Mouse (Mus musculus): ENCODE measurements around the gene Elf3. TPM values are rescaled to one million over a fixed set of nuclear protein-coding genes. Genes with fewer than 3 reads are reported as not detected.
"Not testable (repeated sequence)": the region's sequence is repeated elsewhere in the genome, so short reads cannot be mapped to it uniquely, and the experiment has no call there.

Elf3 gene
- polyA plus RNA-seq, 1 experiment, result not detected

GRCm38 (mm10) chr1:135259128-135259436, 714 bp upstream of the Elf3 start:
- no peak for TF ChIP-seq POLR2A (IDR thresholded peaks at IDR 0.05; ENCODE audit: control insufficient read depth, low read depth, low read length)
- peak; percentile 46; the same call in 1 of the 2 replicates for TF ChIP-seq CTCF (IDR thresholded peaks at IDR 0.05; ENCODE audit: control insufficient read depth, insufficient read depth, insufficient replicate concordance, low read depth, low read length)
- no peak overlapping the region for H3K27ac ChIP-seq (ENCODE audit: control insufficient read depth, insufficient read depth, low read depth, low read length)
- H3K27me3 ChIP-seq (ENCODE audit: control insufficient read depth, insufficient read depth, low read length), result no peaks in the 10 kb centered on the region
- peaks cover 10% of the 10 kb centered on the region for H3K4me1 ChIP-seq (ENCODE audit: control insufficient read depth, insufficient read depth, low read length)
- peak overlapping the region; percentile 44 for H3K4me3 ChIP-seq (ENCODE audit: control insufficient read depth, low read depth, low read length)
- H3K36me3 ChIP-seq (ENCODE audit: control insufficient read depth, insufficient read depth, low read length), result no peaks in the 10 kb centered on the region

DNA sequence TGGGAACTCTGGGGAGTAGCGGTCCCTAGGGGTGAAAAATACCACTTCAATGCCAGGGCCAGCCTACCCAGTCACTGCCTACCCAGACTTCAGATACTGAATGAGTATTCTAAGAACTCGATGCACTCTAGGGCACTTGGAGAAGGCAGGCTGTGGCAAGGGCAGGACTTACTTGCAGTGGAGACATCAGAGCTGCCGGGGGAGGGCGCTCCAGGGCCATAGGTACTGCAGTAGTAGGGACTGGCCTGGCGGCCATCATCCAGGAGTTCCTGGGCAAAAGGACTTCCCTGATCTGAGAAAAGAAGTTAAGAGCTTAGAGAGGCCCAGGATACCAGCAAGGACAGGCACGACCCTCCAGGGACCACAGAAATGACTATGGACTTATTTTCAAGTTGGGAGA, 2.1 kb downstream of the Elf3 start:
- no peak overlapping the region for H3K27ac ChIP-seq (ENCODE audit: control insufficient read depth, insufficient read depth, low read depth, low read length)
- no peak for TF ChIP-seq POLR2A (IDR thresholded peaks at IDR 0.05; ENCODE audit: control insufficient read depth, low read depth, low read length)
- TF ChIP-seq CTCF (IDR thresholded peaks at IDR 0.05; ENCODE audit: control insufficient read depth, insufficient read depth, insufficient replicate concordance, low read depth, low read length), result 0 out of 2 replicates have a peak, but pooled peaks have one; percentile 23
- no peaks in the 10 kb centered on the region for H3K27me3 ChIP-seq (ENCODE audit: control insufficient read depth, insufficient read depth, low read length)
- H3K4me1 ChIP-seq (ENCODE audit: control insufficient read depth, insufficient read depth, low read length), result peaks cover 10% of the 10 kb centered on the region
- H3K36me3 ChIP-seq (ENCODE audit: control insufficient read depth, insufficient read depth, low read length), result no peaks in the 10 kb centered on the region
- no peak overlapping the region for H3K4me3 ChIP-seq (ENCODE audit: control insufficient read depth, low read depth, low read length)

DNA sequence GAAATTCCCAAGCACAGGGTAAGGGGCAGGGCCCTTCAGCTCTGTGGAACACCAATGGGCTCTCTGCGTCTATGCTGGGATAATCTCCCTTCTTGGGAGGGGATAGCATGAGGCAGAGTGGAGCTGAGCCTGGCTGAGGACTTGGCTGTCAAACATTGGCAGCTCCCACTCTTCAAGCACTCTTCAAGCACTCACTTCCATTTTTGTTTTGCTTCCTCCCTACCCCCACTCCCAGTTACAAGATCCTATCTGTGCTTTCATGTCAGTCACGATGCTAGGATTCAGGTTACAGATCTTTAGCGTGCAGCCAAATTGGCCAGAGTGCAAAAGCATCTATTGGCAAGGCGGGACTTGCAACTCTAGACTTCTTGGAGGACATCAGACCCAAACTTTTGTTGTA, 5.5 kb downstream of the Elf3 start:
- H3K27me3 ChIP-seq (ENCODE audit: control insufficient read depth, insufficient read depth, low read length), result no peaks in the 10 kb centered on the region
- H3K27ac ChIP-seq (ENCODE audit: control insufficient read depth, insufficient read depth, low read depth, low read length), result no peak overlapping the region
- no peak overlapping the region for H3K4me3 ChIP-seq (ENCODE audit: control insufficient read depth, low read depth, low read length)
- H3K36me3 ChIP-seq (ENCODE audit: control insufficient read depth, insufficient read depth, low read length), result no peaks in the 10 kb centered on the region
- TF ChIP-seq POLR2A (IDR thresholded peaks at IDR 0.05; ENCODE audit: control insufficient read depth, low read depth, low read length) (no peak), CTCF (IDR thresholded peaks at IDR 0.05; ENCODE audit: control insufficient read depth, insufficient read depth, insufficient replicate concordance, low read depth, low read length) (no peak)
- H3K4me1 ChIP-seq (ENCODE audit: control insufficient read depth, insufficient read depth, low read length), result peaks cover 6% of the 10 kb centered on the region

DNA sequence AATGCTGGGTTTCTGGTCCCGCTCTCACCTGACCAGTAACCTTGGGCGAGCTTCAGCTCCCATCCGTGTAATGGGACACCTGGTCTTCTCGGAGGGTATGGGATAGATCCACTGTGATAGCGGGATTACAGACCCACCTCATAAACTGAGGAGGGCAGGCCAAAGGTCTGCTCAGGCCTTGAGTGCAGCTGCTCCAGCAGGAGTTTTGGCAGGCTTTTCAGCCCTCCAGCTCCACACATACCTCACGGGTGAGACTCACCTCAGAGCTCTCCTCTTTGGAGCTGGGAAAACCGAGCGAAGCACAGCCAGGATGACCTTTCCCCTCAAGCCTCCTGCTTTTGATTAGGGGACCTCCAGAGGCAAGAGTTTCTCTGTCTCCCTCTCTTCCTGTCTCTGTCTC, 7.0 kb downstream of the Elf3 start:
- TF ChIP-seq POLR2A (IDR thresholded peaks at IDR 0.05; ENCODE audit: control insufficient read depth, low read depth, low read length) (no peak), CTCF (IDR thresholded peaks at IDR 0.05; ENCODE audit: control insufficient read depth, insufficient read depth, insufficient replicate concordance, low read depth, low read length) (no peak)
- H3K4me3 ChIP-seq (ENCODE audit: control insufficient read depth, low read depth, low read length), result peak overlapping the region; percentile 1; the same call in 1 of the 2 replicates
- no peaks in the 10 kb centered on the region for H3K27me3 ChIP-seq (ENCODE audit: control insufficient read depth, insufficient read depth, low read length)
- no peak overlapping the region for H3K27ac ChIP-seq (ENCODE audit: control insufficient read depth, insufficient read depth, low read depth, low read length)
- H3K36me3 ChIP-seq (ENCODE audit: control insufficient read depth, insufficient read depth, low read length), result no peaks in the 10 kb centered on the region
- peaks cover 6% of the 10 kb centered on the region for H3K4me1 ChIP-seq (ENCODE audit: control insufficient read depth, insufficient read depth, low read length)

DNA sequence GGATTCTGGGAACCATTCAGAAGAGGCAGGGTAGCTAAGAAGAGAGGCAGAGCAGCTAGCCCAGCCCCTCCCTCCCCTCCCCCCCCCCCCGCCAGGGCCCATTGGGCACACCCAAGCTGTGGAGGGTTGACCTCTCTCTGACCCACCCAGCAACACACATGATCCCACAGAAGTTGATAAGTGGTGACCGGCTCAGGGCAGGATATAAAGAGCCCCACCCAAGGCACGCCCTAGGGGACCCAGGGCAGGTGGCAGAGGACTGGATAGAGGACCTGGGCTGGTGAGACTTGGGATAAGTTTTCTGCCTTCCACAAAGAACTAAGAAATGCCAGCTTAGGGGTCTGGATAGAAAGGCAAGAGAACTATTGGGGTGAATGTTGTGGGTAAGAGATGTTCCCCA, 7.7 kb downstream of the Elf3 start:
- peaks cover 6% of the 10 kb centered on the region for H3K4me1 ChIP-seq (ENCODE audit: control insufficient read depth, insufficient read depth, low read length)
- H3K36me3 ChIP-seq (ENCODE audit: control insufficient read depth, insufficient read depth, low read length), result no peaks in the 10 kb centered on the region
- no peak overlapping the region for H3K27ac ChIP-seq (ENCODE audit: control insufficient read depth, insufficient read depth, low read depth, low read length)
- no peaks in the 10 kb centered on the region for H3K27me3 ChIP-seq (ENCODE audit: control insufficient read depth, insufficient read depth, low read length)
- no peak; the same call in 1 of the 2 replicates for TF ChIP-seq POLR2A (IDR thresholded peaks at IDR 0.05; ENCODE audit: control insufficient read depth, low read depth, low read length)
- no peak for TF ChIP-seq CTCF (IDR thresholded peaks at IDR 0.05; ENCODE audit: control insufficient read depth, insufficient read depth, insufficient replicate concordance, low read depth, low read length)
- H3K4me3 ChIP-seq (ENCODE audit: control insufficient read depth, low read depth, low read length), result no peak overlapping the region; the same call in 1 of the 2 replicates

- Histone ChIP-seq H3K27ac (ENCODE audit: control insufficient read depth, insufficient read depth, low read depth, low read length) (peak overlapping the region; percentile 29; the same call in 1 of the 2 replicates), H3K36me3 (ENCODE audit: control insufficient read depth, insufficient read depth, low read length) (no peaks in the 10 kb centered on the region), H3K4me3 (ENCODE audit: control insufficient read depth, low read depth, low read length) (peak overlapping the region; percentile 86)
Observed at GRCm38 (mm10) chr1:135248434-135248850, 9.9 kb downstream of the Elf3 start.

DNA sequence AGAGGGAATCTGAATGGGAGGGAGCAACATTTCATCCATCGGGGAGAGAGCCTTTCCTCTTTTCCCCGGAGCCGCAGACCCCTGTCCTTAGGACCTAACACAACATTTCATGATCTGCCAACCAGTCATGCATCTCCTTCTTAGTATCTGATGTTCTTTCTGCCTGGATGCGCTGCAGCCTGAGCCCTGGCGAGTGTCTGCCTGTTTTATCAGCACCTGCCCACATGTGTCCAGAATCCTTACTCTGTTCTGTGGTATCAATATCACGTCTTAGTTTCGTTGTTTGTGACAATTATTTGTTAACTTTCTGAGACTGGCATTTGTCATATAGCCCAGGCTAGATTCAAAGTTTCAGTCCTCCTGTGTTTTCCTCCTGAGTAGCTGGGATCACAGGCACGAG, 14.4 kb downstream of the Elf3 start:
- no peak overlapping the region for H3K27ac ChIP-seq (ENCODE audit: control insufficient read depth, insufficient read depth, low read depth, low read length)
- TF ChIP-seq CTCF (IDR thresholded peaks at IDR 0.05; ENCODE audit: control insufficient read depth, insufficient read depth, insufficient replicate concordance, low read depth, low read length) (no peak), POLR2A (IDR thresholded peaks at IDR 0.05; ENCODE audit: control insufficient read depth, low read depth, low read length) (no peak)
- peaks cover 6% of the 10 kb centered on the region for H3K4me1 ChIP-seq (ENCODE audit: control insufficient read depth, insufficient read depth, low read length)
- no peaks in the 10 kb centered on the region for H3K27me3 ChIP-seq (ENCODE audit: control insufficient read depth, insufficient read depth, low read length)
- no peak overlapping the region for H3K4me3 ChIP-seq (ENCODE audit: control insufficient read depth, low read depth, low read length)
- no peaks in the 10 kb centered on the region for H3K36me3 ChIP-seq (ENCODE audit: control insufficient read depth, insufficient read depth, low read length)

More at GRCm38 (mm10) chr1:135248434-135248850, 9.9 kb downstream of the Elf3 start:
- Histone ChIP-seq H3K27me3 (ENCODE audit: control insufficient read depth, insufficient read depth, low read length) (no peaks in the 10 kb centered on the region), H3K4me1 (ENCODE audit: control insufficient read depth, insufficient read depth, low read length) (peaks cover 6% of the 10 kb centered on the region)
- TF ChIP-seq POLR2A (IDR thresholded peaks at IDR 0.05; ENCODE audit: control insufficient read depth, low read depth, low read length) (peak; percentile 53), CTCF (IDR thresholded peaks at IDR 0.05; ENCODE audit: control insufficient read depth, insufficient read depth, insufficient replicate concordance, low read depth, low read length) (no peak)

DNA sequence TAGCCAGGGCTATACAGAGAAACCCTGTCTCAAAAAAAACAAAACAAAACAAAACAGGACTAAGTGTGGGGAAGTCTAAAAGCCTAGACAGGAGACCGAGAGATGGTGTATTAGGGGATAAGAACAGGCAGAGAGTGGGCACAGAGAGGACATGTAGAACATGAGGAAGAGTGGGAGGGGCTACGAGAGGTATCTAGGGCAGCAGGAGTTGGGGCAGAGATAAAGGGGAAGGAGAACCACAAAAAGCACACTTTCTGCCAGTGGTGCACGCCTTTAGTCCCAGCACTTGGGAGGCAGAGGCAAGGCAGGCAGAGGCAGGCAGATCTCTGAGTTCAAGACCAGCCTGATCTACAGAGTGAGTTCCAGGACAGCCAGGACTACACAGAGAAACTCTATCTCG, 18.2 kb downstream of the Elf3 start:
- H3K27me3 ChIP-seq (ENCODE audit: control insufficient read depth, insufficient read depth, low read length); H3K4me1 ChIP-seq (ENCODE audit: control insufficient read depth, insufficient read depth, low read length); H3K4me3 ChIP-seq (ENCODE audit: control insufficient read depth, low read depth, low read length); H3K36me3 ChIP-seq (ENCODE audit: control insufficient read depth, insufficient read depth, low read length); H3K27ac ChIP-seq (ENCODE audit: control insufficient read depth, insufficient read depth, low read depth, low read length): not testable (repeated sequence)

All from testis, adult 2 months (tissue).